Mouse (Mus musculus) bone marrow, adult 2 months (tissue): ENCODE data around the gene Spdef.

Experiments
- CTCF ChIP-seq: fragments of 200-500 bp; IDR thresholded peaks from 2 replicates; pipeline ENCODE4 v1.5.1; 2011; ENCODE audit warnings: low read length, control low read depth; ENCODE audit not compliant: control insufficient read depth, insufficient read depth
- POLR2A ChIP-seq: fragments of 200-500 bp; IDR thresholded peaks from 2 replicates; pipeline ENCODE4 v1.6.1; 2011; ENCODE audit warnings: low read depth, mild to moderate bottlenecking, control low read depth, low read length, borderline replicate concordance; ENCODE audit not compliant: control insufficient read depth

GRCm38 (mm10) chr17:27719663-27720062, 9.1 kb downstream of the Spdef start:
- TF ChIP-seq CTCF (no peak), POLR2A (no peak)
